Mouse (Mus musculus) kidney, adult 2 months (tissue): ENCODE data around the gene Epb42.

Source experiments
- CTCF ChIP-seq: fragments of 200-500 bp; conservative IDR thresholded peaks from 2 replicates; pipeline ENCODE4 v1.5.1; 2011; ENCODE audit warnings: low read depth, mild to moderate bottlenecking, control low read depth, low read length, moderate library complexity, mixed read lengths; ENCODE audit not compliant: insufficient read depth, insufficient read length
- POLR2A ChIP-seq: fragments of 200-500 bp; IDR thresholded peaks from one replicate; pipeline ENCODE4 v1.6.1; 2011; ENCODE audit warnings: low read depth, low read length, control low read depth

DNA sequence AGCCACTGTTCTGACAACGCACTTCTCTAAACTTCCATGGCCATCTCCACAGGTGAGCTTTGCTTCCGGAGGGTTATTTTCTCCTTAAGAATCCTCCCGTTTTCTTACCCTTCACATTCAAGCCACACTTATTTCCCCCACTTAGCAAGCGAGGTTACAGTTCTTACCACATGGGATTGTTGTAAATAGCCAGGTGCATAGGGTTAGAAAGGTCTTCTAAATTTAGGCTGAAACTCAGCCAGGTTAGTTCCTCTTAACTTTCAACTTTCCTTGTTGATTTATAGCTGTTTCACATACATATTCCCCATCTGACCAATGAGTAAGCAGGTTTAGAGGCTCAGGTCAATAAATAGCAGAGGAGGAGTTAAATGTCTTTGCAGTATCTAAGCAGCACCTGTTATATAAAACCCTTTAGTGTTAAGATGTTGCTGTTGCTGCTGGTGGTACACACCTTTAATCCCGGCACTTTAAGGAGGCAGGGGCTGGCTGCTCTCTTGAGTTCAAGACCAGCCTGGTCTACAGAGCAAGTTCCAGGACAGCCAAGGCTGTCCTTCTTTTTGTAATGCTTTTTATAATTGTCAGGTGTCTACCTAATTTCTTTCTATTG lies 27.7 kb downstream of the Epb42 start:
- TF ChIP-seq CTCF (no peak), POLR2A (no peak)
